Mouse (Mus musculus) liver, embryonic 14.5 days (tissue): Measurements from ENCODE around the gene Gm10518. TPM values are rescaled to one million over a fixed set of nuclear protein-coding genes. Genes with fewer than 3 reads are reported as not detected.

Source experiments
- ATAC-seq: fragments of 200-750 bp; cut with Nextera tagmentation; 2 replicates; pipeline ENCODE4 v1.8.0; 2017; ENCODE audit warnings: moderate number of reproducible peaks, mild to moderate bottlenecking, moderate library complexity; ENCODE audit not compliant: insufficient read depth
- DNase-seq, 3 experiments: peaks; one replicate each; pipeline ENCODE4 v3.0.0-alpha.2; 2012 to 2013; ENCODE audit warnings: low read depth in 3 of 3, low spot score in 3 of 3
- H3K27ac ChIP-seq: fragments of 300-500 bp; sonication (generic); 2 replicates; pipeline ENCODE4 v1.5.1; 2014; ENCODE audit warnings: moderate library complexity, mild to moderate bottlenecking, control low read depth, inconsistent platforms
- H3K27me3 ChIP-seq: fragments of 300-500 bp; sonication (generic); 2 replicates; pipeline ENCODE4 v1.6.1; 2014; ENCODE audit warnings: mild to moderate bottlenecking, low read length, moderate library complexity; ENCODE audit not compliant: control insufficient read depth, insufficient read depth
- H3K36me3 ChIP-seq: fragments of 300-500 bp; sonication (generic); replicated peaks from 2 replicates; pipeline ENCODE4 v1.6.1; 2014; ENCODE audit warnings: low read depth; ENCODE audit not compliant: control insufficient read depth, insufficient read depth
- H3K4me1 ChIP-seq, 2 experiments: fragments of 200-500 bp in 1 of 2; fragments of 300-500 bp in 1 of 2; sonication (generic) in 1 of 2; replicated peaks; 2 replicates each; pipeline ENCODE4 v1.6.1; 2012 to 2014; ENCODE audit warnings: antibody characterized with exemption in 1 of 2, inconsistent platforms in 1 of 2, low read length in 1 of 2; ENCODE audit not compliant: control insufficient read depth in 2 of 2, insufficient read depth in 2 of 2
- H3K4me2 ChIP-seq: fragments of 300-500 bp; sonication (generic); 2 replicates; pipeline ENCODE4 v1.6.1; 2014; ENCODE audit warnings: low read depth, mild to moderate bottlenecking, control low read depth, moderate library complexity
- H3K4me3 ChIP-seq, 2 experiments: fragments of 200-500 bp in 1 of 2; fragments of 300-500 bp in 1 of 2; sonication (generic) in 1 of 2; 2 replicates each; pipeline ENCODE4 v1.5.1; 2012 to 2014; ENCODE audit warnings: low read depth in 2 of 2, low read length in 2 of 2, mild to moderate bottlenecking in 2 of 2, control low read depth in 1 of 2, inconsistent platforms in 1 of 2, moderate library complexity in 1 of 2; ENCODE audit not compliant: insufficient read depth in 1 of 2
- H3K9ac ChIP-seq: fragments of 300-500 bp; sonication (generic); replicated peaks from 2 replicates; pipeline ENCODE4 v1.6.1; 2014; ENCODE audit warnings: mild to moderate bottlenecking, control low read depth, moderate library complexity
- H3K9me3 ChIP-seq: fragments of 300-500 bp; sonication (generic); 2 replicates; pipeline ENCODE4 v1.6.1; 2016; ENCODE audit warnings: low read length, mixed read lengths; ENCODE audit not compliant: control insufficient read depth
- CTCF ChIP-seq: IDR thresholded peaks from 2 replicates; pipeline ENCODE4 v1.5.1; 2016; ENCODE audit warnings: antibody characterized with exemption, low read depth, control low read depth
- EP300 ChIP-seq: IDR thresholded peaks from 2 replicates; pipeline ENCODE4 v1.6.1; 2016; ENCODE audit warnings: antibody characterized with exemption, low read depth
- WGBS: fragments of 180-500 bp; shearing (Covaris S2); extraction: QIAGEN DNeasy Blood & Tissue Kit; methylation state at CpG from one replicate; pipeline ENCODE4 v1.1.7; 2014; ENCODE audit not compliant: insufficient replicate concordance; 5-methylcytosine and 5-hydroxymethylcytosine counted together
- polyA plus RNA-seq, 2 experiments: library from polyadenylated mRNA; depleted of rRNA in 1 of 2; stranded (reverse) in 1 of 2; unstranded in 1 of 2; fragments of >200 nt; fragmentation: Nextera tagmentation in 1 of 2; extraction: Ambion mirVana in 1 of 2; gene quantifications; 2 replicates each; pipeline versions ENCODE4 v1.2.1 to v1.2.3; 2012 to 2014

Gm10518 gene
- polyA plus RNA-seq, 2 experiments, result 0.37 TPM; not detected in 1

DNA sequence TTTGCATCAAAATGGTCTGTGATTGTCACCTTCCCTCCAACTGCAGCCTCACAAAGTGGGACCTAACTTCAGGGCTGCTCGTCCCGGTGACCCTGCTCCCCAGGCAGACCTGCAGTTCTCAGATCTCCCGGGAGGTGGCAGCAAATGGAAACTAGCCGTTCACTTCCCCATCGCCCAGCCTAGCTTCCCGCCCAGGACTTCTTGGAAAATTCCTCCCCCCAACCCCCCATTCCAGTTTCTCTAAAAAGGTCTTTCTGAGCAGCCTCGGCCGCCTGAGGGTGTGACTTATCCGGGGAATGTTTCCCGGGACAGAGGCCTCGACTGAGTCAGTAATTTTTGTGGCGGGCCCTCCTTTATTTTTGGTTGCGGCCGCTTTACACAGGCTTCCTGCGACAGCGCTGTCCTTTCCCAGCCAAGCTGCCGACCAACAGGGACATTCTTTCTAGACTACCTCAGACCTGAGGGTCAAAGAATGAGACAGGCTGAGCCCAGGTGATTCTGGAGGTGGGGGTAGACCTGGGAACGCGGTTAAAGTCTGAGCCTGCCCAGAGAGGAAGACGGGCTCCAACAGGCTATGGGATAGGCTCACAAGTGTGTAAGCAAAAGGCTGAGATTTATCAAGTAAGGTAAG is 44.7 kb downstream of the Gm10518 start:
- TF ChIP-seq EP300 (no peak), CTCF (peak; percentile 96)
- WGBS, result 9% methylated on average over 20 of the region's 20 CpGs
- DNase-seq, result peak in 2 of 3 experiments; percentile 38 to 58

GRCm38 (mm10) chr1:179853421-179853820 is 50.2 kb downstream of the Gm10518 start:
- no peaks in the 10 kb centered on the region for H3K36me3 ChIP-seq
- peak in 2 of 3 experiments; percentile 54 to 62 for DNase-seq
- H3K4me3 ChIP-seq, result no peak overlapping the region
- peaks cover 5 to 19% of the 10 kb centered on the region in 2 experiments; a peak in 3 of 4 replicates for H3K4me1 ChIP-seq
- no peaks in the 10 kb centered on the region for H3K9me3 ChIP-seq
- TF ChIP-seq EP300 (no peak), CTCF (peak; percentile 90)
- no peak overlapping the region for H3K9ac ChIP-seq
- no peaks in the 10 kb centered on the region for H3K27me3 ChIP-seq
- peak overlapping the region; percentile 78 for H3K27ac ChIP-seq
- peak overlapping the region; percentile 55 for H3K4me2 ChIP-seq
- WGBS, result 22% methylated on average over 4 of the region's 4 CpGs
- peak; percentile 25; the same call in 1 of the 2 replicates for ATAC-seq

More for the DNA sequence above, 44.7 kb downstream of the Gm10518 start:
- Histone ChIP-seq H3K27me3 (no peaks in the 10 kb centered on the region), H3K4me1 (peaks cover 0 to 6% of the 10 kb centered on the region in 2 experiments; a peak in 2 of 4 replicates), H3K9ac (peak overlapping the region; percentile 40), H3K36me3 (no peaks in the 10 kb centered on the region), H3K4me2 (peak overlapping the region; percentile 70), H3K4me3 (peak overlapping the region; percentile 41 to 58), H3K9me3 (no peaks in the 10 kb centered on the region), H3K27ac (no peak overlapping the region)
- ATAC-seq, result peak; percentile 43; the same call in 1 of the 2 replicates

Other genes with a start within 250 kb of the Gm10518 start
- 2.6 and 4.0 TPM in 2 replicates for gene Sccpdh, start 135.2 kb upstream of the Gm10518 start, polyA plus RNA-seq (2012; rRNA removed)
- 7.8 TPM in 2 replicates for gene Sccpdh, start 135.2 kb upstream of the Gm10518 start, polyA plus RNA-seq (2014; fragmentation: Nextera tagmentation; extraction: Ambion mirVana)
- gene Kif28, start 58.1 kb upstream of the Gm10518 start, polyA plus RNA-seq (2012; rRNA removed), result 0.01 and 0.02 TPM in 2 replicates
- not detected in 2 replicates for gene Kif28, start 58.1 kb upstream of the Gm10518 start, polyA plus RNA-seq (2014; fragmentation: Nextera tagmentation; extraction: Ambion mirVana)
- gene Ahctf1, start 304 bp downstream of the Gm10518 start, polyA plus RNA-seq (2012; rRNA removed), result 19.1 and 25.5 TPM in 2 replicates
- 19.2 and 26.5 TPM in 2 replicates for gene Ahctf1, start 304 bp downstream of the Gm10518 start, polyA plus RNA-seq (2014; fragmentation: Nextera tagmentation; extraction: Ambion mirVana)
- gene Cdc42bpa, start 157.1 kb downstream of the Gm10518 start, polyA plus RNA-seq (2012; rRNA removed), result 7.5 and 9.1 TPM in 2 replicates
- 8.1 and 8.2 TPM in 2 replicates for gene Cdc42bpa, start 157.1 kb downstream of the Gm10518 start, polyA plus RNA-seq (2014; fragmentation: Nextera tagmentation; extraction: Ambion mirVana)